Mouse (Mus musculus): Measurements from ENCODE around the gene Shank3. TPM values are rescaled to one million over a fixed set of nuclear protein-coding genes. Genes with fewer than 3 reads are reported as not detected.

The Shank3 gene
- polyA plus RNA-seq, 3 experiments from 2014 or later = not detected

GRCm38 (mm10) chr15:89525464-89525863 lies 26.0 kb downstream of the Shank3 start:
- no peak for ATAC-seq

GRCm38 (mm10) chr15:89525896-89526295 lies 26.5 kb downstream of the Shank3 start:
- ATAC-seq = no peak

- ATAC-seq = no peak
These were observed 27.4 kb downstream of the Shank3 start for GRCm38 (mm10) chr15:89526776-89527325.

- ATAC-seq = no peak
These were observed 28.0 kb downstream of the Shank3 start for GRCm38 (mm10) chr15:89527466-89527865.

- no peak for ATAC-seq
These were observed 28.9 kb downstream of the Shank3 start for GRCm38 (mm10) chr15:89528201-89528850.

GRCm38 (mm10) chr15:89528923-89529322 lies 29.5 kb downstream of the Shank3 start:
- ATAC-seq = no peak

- no peak for ATAC-seq
These were observed 30.9 kb downstream of the Shank3 start for GRCm38 (mm10) chr15:89530336-89530735.

GRCm38 (mm10) chr15:89531399-89531798 lies 32.0 kb downstream of the Shank3 start:
- no peak for ATAC-seq

GRCm38 (mm10) chr15:89532026-89532923 lies 32.9 kb downstream of the Shank3 start:
- no peak for ATAC-seq

GRCm38 (mm10) chr15:89532924-89533842 lies 33.8 kb downstream of the Shank3 start:
- ATAC-seq = no peak

GRCm38 (mm10) chr15:89533843-89534207 lies 34.4 kb downstream of the Shank3 start:
- ATAC-seq = no peak

GRCm38 (mm10) chr15:89544171-89544570 lies 44.7 kb downstream of the Shank3 start:
- ATAC-seq = no peak

- no peak for ATAC-seq
These were observed 47.9 kb downstream of the Shank3 start for GRCm38 (mm10) chr15:89547321-89547720.

GRCm38 (mm10) chr15:89547824-89548601 lies 48.6 kb downstream of the Shank3 start:
- no peak for ATAC-seq

- ATAC-seq = no peak
These were observed 49.4 kb downstream of the Shank3 start for GRCm38 (mm10) chr15:89548837-89549236.

- no peak for ATAC-seq
These were observed 51.1 kb downstream of the Shank3 start for GRCm38 (mm10) chr15:89550506-89550905.

- ATAC-seq = no peak
These were observed 52.3 kb downstream of the Shank3 start for GRCm38 (mm10) chr15:89551733-89552132.

GRCm38 (mm10) chr15:89555591-89555990 lies 56.2 kb downstream of the Shank3 start:
- no peak for ATAC-seq

GRCm38 (mm10) chr15:89556401-89557178 lies 57.2 kb downstream of the Shank3 start:
- no peak for ATAC-seq

- ATAC-seq = no peak
These were observed 58.0 kb downstream of the Shank3 start for GRCm38 (mm10) chr15:89557179-89557995.

Measured in inflammation-experienced regulatory T-cells, adult 6 months (primary cell).